Mouse (Mus musculus) brain, embryonic 18.5 days (tissue): ENCODE data around the gene Cep170b.

Experiments used
- DNase-seq: peaks from one replicate; pipeline ENCODE4 v3.0.0-alpha.2; 2012; ENCODE audit warnings: low read depth, low spot score

Cep170b gene

DNA sequence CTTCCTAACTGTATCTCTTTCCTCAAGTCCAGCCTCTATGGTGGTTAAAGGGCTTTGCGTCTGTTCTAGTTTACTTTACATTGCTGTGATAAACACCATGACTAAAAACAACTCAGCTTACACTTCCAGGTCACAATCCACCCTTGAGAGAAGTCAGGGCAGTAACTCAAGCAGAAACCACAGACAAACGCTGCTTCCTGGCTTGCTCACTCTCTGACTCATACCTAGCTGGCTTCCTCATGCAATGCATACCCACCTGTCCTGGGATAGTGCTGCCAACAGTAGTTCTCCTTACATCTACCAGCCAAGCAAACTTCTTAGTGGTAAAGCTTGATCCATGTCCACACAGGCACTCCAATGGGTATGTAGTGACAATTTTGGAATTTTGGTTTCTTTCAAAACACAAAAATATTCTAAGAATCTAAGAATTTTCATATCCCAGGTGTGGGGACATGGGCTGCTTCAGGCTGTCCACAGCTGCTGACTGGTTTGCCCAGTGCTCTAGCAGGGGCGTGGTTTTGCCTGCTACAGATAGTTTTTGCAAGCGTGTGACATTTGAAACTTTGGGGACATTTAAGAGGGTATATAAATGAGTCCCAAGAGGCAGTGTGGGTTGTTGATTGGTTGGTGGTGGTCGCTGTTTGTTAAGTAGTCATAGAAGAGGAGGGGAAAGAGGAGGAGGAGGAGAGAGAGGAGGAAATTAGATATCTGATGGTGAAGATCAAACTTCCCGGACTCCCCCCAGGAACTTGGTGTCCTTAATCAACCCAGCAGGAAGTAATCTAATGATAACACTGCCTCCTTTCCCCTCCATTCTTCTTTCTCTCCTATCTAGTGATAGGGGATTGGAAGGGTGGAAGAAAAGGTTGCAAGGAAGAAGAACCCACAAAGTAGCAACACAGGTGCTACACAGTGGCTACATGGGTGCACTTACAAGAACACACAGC lies 17.6 kb upstream of the Cep170b start:
- DNase-seq, result no peak

DNA sequence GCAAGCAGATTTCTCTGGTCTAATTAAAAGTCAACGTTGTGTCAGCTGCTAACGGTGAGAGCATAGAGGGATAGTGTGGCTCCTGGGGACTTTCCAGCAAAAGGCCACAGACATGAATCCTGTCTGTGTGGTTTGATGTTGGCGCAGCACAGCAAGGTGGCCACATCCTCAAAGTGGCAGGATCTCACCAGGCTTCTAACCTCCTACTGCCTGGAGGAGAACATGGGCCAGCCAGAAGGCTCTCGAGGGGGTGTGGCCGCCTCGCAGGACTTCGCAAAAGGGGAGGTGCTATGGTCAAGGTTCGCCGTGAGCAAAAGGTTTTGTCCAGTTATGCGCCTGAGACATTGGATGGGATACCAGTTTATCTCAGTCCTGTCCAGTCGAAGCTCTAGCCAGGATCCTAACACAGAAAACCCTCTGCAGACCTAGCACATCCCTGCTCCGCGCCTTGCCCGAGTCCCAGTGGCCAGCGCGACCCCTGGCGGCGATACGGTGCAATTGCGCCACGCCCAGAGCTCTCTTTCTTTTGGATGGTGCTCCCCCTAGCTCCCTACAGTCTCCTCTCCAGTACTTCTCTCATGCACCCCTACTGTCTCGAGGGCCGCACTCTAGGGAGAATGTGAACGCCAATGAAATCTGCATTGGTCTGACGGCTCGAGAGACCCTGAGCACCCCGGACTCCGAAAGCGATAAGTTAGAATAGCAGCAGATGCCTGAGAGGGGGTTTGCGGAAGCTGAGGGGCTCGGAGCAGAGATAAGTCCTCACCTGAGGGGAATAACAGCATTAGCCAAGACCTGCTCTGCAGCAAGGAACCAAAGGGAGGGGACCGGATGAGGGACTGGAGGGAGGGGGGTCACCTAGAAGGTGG lies 13.3 kb upstream of the Cep170b start:
- peak; percentile 39 for DNase-seq

DNA sequence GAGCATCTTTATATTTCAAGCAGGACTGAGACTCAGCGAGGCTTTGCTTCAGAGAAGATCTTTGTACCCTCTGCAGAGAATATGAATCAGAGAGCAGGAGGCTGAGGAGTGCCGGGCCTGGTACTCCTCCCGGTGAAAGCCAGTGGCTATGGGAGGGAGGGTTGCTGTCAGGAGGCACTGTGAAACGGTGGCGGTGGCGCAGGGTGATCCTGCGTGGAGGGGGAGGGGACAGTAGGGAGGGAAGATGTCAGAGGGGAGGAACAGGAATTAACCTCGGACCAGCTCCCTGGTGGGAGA lies 12.7 kb upstream of the Cep170b start:
- DNase-seq, result no peak

DNA sequence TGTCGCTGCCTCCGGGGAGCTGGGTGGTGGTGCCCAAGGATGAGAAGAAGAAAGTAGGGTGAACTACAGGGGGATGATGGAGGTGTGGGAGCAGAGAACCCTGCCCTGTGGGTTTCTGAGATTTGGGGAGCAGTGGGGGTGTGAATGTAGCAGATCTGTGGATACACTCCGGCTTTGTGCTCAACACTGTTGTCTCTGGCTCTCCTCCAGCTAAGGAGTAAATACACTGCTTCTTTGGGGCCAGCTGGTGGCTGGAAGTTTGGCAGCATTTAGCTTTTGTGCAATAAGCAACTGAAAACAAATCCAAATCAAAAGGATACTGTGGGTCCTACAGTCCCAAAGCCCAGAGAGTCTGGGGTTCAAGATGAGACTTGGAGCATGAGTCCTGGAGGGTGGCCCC lies 6.3 kb upstream of the Cep170b start:
- no peak for DNase-seq

DNA sequence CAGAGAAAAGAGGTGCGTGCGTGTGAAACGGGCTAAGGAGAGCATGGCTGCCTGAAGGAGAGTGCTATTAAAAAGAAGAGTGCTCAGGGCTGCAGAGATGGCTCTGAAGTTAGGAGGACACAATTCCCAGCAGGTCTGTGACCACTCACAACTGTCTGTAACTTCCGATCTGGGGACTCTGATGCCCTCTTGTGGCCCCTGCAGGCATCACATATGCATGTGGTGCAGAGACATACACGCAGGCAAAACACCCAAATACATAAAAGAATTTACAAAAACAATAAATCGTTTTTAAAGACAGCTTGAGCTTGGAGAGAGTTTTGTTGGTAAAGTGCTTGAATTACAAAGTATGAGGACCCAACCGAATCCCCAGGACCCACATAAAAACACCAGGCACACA lies 3.1 kb upstream of the Cep170b start:
- DNase-seq, result no peak

DNA sequence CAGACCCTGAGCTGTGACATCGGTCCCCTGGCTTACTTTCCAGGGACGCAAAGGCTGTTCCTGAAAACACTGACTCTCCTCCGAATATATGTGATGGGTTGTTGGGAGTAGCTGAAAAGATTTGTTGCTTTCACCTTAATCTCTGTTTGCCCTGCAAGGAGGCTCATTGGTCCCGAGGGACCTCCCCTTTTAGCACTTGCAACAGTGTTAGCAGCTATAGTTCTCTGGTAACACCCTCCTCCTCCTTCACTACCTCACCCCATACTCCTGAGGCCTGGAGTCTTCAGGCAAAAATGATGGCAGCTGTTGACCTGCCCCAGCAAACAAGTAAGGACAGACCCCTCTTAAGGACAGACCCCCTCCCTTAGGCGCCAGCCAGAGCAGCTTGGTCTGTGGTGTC lies 1.3 kb upstream of the Cep170b start:
- no peak for DNase-seq

DNA sequence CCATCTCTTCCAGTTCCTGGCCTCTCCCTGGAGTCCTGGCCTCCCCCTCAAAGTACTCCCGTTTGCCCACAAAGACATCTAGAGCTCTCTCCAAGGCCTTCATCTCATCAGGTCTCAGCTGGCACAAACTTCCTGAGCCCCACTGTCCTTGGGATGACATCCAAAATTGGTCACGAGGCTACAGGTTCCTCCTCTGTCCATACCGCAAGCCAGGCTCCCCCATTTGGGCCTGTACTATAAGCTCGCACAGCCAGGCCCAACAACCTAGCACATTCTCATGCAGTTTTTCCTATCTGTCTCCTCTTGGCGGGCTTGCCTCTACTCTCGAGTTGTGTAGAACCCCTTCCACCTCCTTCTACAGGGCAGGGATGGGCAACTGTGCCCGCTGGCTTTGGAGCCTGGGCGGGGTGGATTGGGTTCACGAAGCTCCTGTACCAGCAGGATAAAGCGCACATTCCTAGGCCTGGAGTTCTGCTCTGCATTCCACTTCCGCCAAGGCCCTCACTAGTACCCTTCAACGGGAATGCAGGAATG lies 702 bp downstream of the Cep170b start:
- DNase-seq, result no peak

DNA sequence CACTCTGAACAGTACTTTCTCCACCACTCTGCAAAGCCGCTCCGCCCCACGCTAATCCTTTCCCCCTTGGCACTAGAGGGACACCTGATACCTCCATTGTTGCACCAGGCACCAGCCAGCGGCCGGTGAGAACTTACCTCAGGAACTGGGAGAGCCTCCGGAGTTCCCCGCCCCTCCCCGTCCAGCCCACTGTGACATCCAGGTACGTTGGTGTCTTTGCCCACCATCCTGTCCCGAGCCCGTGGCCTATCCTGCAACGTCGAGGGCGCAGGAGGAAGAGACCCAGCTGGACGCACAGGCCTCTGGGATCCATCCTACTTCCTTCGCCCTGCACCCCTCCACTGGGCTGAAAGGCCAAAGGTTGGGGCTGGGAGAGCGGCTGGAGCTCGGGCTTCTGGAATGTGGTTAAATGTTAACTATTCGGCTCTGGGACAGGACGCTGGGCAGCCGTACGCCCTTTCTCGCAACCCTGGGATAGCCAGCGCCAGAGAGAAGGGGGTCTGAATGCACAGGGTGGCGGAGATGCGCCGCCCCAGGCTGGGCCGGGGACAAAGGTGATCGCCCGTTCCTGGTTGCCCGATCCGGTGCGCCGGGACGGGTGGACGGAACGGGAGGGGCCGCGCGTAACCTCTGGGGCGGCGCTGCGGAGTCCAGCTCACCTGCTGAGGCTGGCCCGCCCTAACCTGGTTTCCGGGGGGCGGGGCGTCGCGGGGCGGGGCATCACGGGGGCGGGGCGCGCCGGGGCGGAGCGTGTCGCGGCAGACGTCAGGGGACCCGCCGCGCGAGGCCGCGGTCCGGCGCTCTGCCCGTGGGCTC lies 1.4 kb downstream of the Cep170b start:
- DNase-seq, result no peak

DNA sequence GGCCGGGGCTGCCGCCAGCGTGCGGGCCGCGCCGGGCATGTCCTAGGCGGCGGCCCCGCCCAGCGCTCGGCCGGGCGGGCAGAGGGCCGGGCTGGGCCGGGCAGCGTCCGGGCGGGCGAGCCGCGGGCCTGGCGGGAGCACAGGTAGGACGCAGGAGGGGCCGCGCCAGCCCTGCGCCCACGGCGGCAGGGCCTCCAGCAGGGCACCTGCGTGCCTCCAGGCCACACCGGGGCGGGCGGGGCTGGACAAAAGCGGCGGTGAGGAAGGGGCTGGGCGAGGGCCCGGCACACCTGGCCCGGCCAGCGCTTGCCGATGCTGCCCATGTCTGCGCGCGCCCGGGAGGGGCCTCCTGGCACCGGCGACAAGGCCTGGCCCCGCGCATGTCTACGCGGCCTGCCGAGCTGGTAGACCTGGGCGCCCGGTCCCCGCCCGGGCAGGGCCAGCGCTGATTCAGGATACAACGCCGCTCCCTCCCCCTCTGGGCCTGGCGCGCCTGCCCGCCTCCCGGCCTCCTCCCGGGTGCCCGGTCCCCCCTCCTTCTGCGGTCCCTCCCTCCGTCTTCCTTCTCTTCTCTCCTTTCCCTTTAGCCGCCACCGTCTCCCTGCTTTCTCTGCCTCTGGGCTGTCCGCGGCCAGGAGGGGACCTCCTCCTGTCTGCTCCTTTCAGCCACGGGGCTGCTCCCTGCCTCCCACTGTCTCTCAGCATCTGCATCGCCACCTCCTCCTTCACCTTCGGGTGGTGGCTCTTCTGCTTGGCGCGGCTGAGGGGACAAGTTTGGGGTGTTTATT lies 2.2 kb downstream of the Cep170b start:
- no peak for DNase-seq

DNA sequence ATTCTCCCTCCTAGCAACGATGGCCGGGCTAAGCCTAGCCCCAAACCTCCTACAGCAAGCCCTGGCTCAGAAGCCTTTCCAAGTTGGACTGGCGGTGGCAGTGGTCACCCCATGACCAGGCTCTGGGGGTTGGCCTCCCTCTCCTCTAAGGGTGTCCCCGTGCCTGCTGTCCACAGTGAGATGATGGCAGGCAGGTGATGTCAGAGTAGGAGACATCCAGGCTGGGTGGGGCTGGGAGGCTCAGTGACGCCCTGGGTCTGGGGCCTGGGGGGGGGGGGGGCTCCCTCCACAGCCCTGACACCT lies 2.7 kb downstream of the Cep170b start:
- DNase-seq, result no peak

DNA sequence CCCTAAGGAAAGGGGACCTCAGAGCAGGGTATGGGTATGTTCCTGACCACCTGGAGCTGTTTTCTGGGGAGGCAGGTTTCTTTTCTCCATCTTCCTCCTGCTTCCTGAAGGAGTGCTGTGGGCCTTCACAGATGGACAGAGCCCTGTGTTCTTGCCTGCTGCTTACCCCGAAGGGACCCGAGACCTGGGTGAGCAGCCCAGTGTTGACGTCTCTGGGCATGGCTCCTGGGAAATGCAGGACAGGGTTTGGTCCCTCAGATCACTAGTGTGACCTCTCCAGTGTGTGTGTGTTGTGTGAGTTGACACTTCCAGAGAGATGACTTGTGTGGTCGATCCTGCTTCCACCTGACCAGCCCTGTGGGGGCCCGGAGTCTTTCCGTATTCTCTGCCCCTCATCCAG lies 3.2 kb downstream of the Cep170b start:
- DNase-seq, result no peak

DNA sequence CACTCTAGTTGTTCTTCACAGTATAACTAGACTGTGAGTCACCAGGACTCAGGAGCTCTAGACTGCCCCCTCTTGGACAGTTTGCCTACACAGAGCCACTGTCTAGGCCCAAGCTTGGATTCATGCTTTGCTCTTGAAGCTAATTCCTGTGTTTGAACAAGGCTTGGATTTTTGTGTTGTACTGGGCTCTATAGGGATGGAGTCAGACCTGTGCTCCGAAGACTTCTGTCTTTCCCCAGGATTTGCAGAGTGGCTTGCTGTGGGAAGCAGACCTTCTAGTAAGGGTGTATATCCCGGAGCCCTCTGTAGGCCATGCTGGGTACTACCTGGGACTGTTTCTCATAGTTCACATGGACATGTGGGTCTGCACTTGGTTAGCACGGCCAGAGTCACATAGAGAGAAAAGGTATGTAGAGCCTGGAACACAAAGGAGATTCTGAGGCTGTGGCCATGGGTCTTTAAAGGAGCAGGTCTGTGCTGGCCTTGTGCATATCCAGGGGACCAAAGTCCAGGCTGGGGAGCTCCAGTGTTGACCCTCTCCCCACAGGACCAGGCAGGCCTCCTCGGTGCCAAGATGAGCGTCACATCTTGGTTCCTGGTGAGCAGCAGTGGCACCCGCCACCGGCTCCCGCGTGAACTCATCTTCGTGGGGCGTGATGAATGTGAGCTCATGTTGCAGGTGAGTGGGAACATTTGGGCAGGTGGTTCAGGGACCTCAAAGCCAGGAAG lies 4.0 kb downstream of the Cep170b start:
- DNase-seq, result no peak

DNA sequence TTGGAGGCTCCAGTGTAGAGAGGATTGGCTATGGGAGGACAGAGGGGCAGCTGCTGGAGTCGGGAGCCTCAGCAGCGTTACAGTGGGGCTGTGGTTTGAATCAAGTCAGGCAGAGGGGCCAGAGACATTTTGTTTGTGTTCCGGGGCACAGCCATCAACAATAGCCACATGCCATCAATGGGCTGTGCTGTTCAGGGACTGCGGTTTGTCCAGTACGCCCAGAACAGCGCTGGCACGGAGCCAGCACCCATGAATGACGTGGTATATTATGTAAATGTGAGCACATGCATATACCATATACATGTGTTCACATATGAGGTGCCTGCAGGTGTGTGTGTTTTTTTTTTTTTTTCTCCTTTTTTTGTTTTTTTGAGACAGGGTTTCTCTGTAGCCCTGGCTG lies 7.5 kb downstream of the Cep170b start:
- DNase-seq, result no peak

DNA sequence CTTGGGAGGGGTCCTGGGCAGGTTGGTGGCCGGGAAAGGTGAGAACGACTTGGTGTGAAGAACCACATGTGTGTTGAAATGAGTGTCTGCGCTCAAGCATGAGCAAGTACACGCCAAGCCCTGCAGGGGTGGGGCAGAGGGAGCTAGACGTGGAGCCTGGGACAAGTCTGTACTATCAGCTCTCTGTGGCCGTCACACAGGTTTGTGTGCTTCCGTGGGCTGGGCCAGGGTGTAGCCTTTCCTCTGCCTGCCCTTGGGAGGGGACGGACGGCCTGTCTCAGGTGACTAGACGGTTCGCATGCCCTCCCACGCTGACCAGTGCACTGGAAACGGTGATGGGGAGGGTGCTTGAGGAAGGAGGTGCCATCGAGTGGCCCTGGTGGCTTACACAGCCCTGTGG lies 10.6 kb downstream of the Cep170b start:
- DNase-seq, result no peak

DNA sequence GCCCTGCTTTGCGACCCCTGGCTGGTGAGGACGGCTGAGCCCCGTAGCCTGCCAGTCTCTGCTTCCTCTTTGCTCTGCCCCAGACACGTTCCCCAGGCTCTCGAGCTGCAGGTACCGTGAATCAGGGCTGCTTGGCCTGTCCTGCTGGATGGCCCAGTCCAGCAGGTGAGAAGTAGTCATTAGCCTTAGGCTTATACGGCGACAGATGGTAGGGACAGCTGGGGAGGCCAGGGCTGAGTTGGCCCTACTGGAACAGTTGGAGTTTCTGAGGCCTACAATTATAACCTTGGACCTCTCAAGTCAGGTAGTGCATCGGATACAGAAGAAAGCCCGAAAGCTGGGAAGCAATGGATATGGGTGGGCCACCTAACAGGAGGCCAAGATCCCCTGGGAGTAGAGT lies 12.3 kb downstream of the Cep170b start:
- no peak for DNase-seq

DNA sequence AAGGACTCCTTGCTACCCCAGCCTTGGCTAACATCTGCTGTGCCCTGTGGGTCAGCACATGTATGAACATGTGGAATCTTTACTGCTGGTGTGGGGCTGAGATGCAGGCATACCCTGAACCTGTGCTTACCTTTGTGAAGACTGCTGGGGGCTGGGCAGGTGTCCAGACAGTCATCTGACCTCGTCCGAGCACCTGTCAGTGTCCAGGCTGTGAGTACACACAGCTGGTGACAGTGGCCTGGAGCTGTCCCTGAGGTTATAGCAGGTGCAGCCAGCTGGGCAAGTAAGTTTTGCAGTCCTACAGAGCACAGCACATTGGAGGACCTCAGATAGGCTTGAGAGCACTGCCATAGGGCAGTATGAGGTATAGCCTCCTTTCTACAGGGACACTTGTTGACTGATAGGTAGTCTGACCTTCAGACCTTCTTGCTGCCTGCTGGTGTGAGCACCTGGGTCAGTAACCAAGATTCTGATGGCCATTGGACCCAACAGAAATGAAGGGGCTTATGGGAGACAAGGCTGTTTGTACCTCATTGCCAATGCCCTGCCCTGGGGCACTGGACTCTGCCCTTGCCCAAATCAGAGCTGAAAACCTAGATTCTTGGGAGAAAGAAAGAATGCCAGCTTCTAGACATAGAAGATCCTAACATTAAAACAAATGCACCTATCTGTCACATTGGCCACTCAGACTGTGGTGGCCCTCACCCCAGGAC lies 14.0 kb downstream of the Cep170b start:
- no peak for DNase-seq

DNA sequence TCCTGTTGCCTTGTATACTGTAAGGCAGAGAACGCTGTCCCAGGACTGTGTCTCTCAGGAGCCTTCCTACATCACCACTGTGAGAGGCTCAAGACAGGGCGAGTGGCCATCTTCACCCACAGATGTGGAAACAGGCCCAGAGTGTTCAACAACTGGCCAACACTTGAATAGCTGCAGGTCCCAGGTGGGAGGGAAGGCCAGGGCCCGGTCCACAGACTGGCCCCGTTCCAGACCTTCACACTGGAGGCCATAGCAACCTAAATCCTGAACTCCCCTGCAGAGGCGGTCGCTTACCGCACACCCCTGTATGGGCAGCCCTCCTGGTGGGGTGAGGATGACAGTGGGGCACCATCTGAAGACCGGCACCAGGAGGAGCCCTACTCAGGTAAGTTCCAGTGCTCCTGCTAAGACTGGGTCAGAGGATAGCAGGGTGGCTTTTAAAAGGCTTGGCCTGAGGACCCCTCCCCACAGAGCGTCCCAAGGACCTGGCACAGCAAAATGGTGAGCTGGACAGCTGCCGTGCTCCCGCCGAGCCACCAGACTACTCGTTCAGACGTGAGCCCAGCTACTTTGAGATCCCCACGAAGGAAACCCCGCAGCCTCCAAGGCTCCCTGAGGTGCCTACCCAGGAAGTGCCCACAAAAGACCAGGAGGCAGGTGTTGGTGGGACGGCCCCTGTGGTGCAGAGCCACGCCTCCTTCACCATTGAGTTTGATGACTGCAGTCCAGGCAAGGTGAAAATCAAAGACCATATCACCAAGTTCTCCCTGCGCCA lies 14.8 kb downstream of the Cep170b start:
- DNase-seq, result no peak

DNA sequence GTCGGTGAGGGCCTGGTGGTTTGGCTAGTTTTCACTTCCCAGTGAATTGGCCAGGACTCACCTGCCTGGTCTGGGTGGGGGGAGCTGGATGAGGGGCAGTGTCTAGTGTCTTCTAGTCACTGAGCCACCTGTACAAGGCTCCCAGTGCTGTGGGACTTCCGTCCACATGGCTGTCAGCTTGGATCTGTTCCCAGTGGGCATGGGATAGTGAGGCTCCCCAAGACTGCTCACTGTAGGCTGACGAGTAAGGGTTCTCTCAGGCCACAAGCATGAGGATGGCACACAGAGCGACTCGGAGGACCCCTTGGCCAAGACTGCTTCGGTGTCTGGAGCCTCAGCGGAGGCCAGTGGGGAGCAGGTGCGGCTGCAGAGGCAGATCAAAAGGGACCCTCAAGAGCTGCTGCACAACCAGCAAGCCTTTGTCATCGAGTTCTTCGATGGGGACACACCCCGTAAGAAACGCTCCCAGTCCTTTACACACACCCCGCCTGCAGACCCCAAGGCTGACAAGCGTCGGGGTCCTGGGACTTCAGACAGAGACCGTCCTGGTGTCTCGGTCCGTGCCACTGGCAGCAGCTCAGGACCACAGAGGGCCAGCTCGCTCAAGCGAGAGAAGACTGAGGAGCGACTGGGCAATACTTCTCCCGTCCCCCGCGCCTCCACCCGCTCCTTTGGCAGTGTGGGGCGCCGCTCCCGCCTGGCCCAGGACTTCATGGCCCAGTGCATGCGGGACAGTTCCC lies 15.8 kb downstream of the Cep170b start:
- no peak for DNase-seq

DNA sequence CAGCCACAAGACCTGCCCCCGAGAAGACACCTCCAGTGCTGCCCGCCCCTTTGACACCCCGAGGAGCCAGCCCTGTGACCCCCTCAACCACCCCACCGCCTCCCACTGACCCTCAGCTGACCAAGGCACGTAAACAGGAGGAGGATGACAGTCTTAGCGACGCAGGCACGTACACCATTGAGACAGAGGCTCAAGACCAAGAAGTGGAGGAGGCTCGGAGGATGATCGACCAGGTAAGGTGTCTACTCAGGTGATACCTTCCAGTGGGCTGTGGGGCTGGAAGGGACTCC lies 16.3 kb downstream of the Cep170b start:
- DNase-seq, result no peak
